Mouse (Mus musculus) 3T3-L1 (cell line): ENCODE results near the gene Prtg.

Source experiments
- DNase-seq: peaks from one replicate; pipeline ENCODE4 v3.0.0-alpha.2; 2015; ENCODE audit warnings: low read depth, low spot score

The Prtg gene

GRCm38 (mm10) chr9:72862186-72862585, 55.5 kb downstream of the Prtg start:
- DNase-seq: no peak

- no peak for DNase-seq
These were observed 56.3 kb downstream of the Prtg start for GRCm38 (mm10) chr9:72862955-72863354.

- no peak for DNase-seq
These were observed 57.1 kb downstream of the Prtg start for GRCm38 (mm10) chr9:72863773-72864172.

- peak; percentile 20 for DNase-seq
These were observed 60.8 kb downstream of the Prtg start for GRCm38 (mm10) chr9:72867434-72867833.

- no peak for DNase-seq
These were observed 62.1 kb downstream of the Prtg start for GRCm38 (mm10) chr9:72868774-72869173.

- DNase-seq: no peak
These were observed 65.0 kb downstream of the Prtg start for GRCm38 (mm10) chr9:72871506-72872297.

- no peak for DNase-seq
These were observed 65.8 kb downstream of the Prtg start for GRCm38 (mm10) chr9:72872298-72873130.

- peak; percentile 37 for DNase-seq
These were observed 69.2 kb downstream of the Prtg start for GRCm38 (mm10) chr9:72875878-72876277.

- DNase-seq: no peak
These were observed 71.2 kb downstream of the Prtg start for GRCm38 (mm10) chr9:72877905-72878304.

- DNase-seq: no peak
These were observed 72.0 kb downstream of the Prtg start for GRCm38 (mm10) chr9:72878656-72879055.

GRCm38 (mm10) chr9:72879601-72880000, 72.9 kb downstream of the Prtg start:
- DNase-seq: no peak

- no peak for DNase-seq
These were observed 73.7 kb downstream of the Prtg start for GRCm38 (mm10) chr9:72880225-72880960.

GRCm38 (mm10) chr9:72881026-72881768, 74.5 kb downstream of the Prtg start:
- peak; percentile 40 for DNase-seq

- peak; percentile 77 for DNase-seq
These were observed 77.3 kb downstream of the Prtg start for GRCm38 (mm10) chr9:72883940-72884339.

GRCm38 (mm10) chr9:72889777-72890176, 83.1 kb downstream of the Prtg start:
- peak; percentile 63 for DNase-seq

- no peak for DNase-seq
These were observed 83.9 kb downstream of the Prtg start for GRCm38 (mm10) chr9:72890499-72891085.

GRCm38 (mm10) chr9:72892761-72893160, 86.1 kb downstream of the Prtg start:
- no peak for DNase-seq

- peak; percentile 8 for DNase-seq
These were observed 88.2 kb downstream of the Prtg start for GRCm38 (mm10) chr9:72894796-72895352.

- no peak for DNase-seq
These were observed 95.4 kb downstream of the Prtg start for GRCm38 (mm10) chr9:72902057-72902456.

GRCm38 (mm10) chr9:72902611-72903010, 95.9 kb downstream of the Prtg start:
- no peak for DNase-seq

- DNase-seq: no peak
These were observed 100.0 kb downstream of the Prtg start for GRCm38 (mm10) chr9:72906693-72907103.
